Mouse (Mus musculus) ovary, postnatal 36 days (tissue): ENCODE measurements around the gene Ulk1.

Experiments
- DNase-seq: peaks from one replicate; pipeline ENCODE4 v3.0.0; 2022; ENCODE audit warnings: low spot score, mixed read lengths

Ulk1 gene

GRCm38 (mm10) chr5:110769272-110769671 lies 40.6 kb downstream of the Ulk1 start:
- no peak for DNase-seq

DNA sequence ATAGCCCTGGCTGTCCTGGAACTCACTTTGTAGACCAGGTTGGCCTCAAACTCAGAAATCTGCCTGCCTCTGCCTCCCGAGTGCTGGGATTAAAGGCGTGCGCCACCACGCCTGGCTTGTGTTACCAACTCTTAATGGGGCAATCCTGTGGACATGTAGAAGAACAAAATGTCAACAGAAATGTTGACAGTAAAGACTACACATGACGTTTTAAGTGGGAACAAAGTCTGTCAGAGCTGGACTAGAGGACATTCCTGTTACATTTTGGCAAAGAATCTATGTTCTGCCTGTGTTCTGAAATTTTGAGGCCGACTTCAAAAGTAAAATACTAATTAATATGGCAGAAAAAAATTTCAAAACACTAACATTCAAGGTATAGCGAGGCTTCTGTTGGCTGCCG lies 46.0 kb downstream of the Ulk1 start:
- DNase-seq: no peak

GRCm38 (mm10) chr5:110745021-110745420 lies 64.9 kb downstream of the Ulk1 start:
- DNase-seq: no peak

- no peak for DNase-seq
These were observed 70.2 kb downstream of the Ulk1 start for GRCm38 (mm10) chr5:110739496-110740275.

- DNase-seq: no peak
These were observed 74.3 kb downstream of the Ulk1 start for GRCm38 (mm10) chr5:110735606-110736005.
